Mouse (Mus musculus) MEL (cell line): ENCODE measurements around the gene Rad51b. TPM values are rescaled to one million over a fixed set of nuclear protein-coding genes. Genes with fewer than 3 reads are reported as not detected.

Experiments
- DNase-seq: peaks from one replicate; pipeline ENCODE4 v3.0.0; 2011; ENCODE audit warnings: low read depth, low spot score
- H3K27ac ChIP-seq: 2 replicates; pipeline ENCODE4 v1.5.1; 2012; ENCODE audit warnings: low read depth, mild to moderate bottlenecking, control low read depth, low read length, moderate library complexity; ENCODE audit not compliant: control insufficient read depth
- H3K27me3 ChIP-seq, 2 experiments: fragments of 150-350 bp in 1 of 2; sonication (generic) in 1 of 2; 2 replicates each; pipeline ENCODE4 v1.6.1; 2012; ENCODE audit warnings: low read length in 2 of 2, mild to moderate bottlenecking in 2 of 2, improper control_type of control experiment in 1 of 2, moderate library complexity in 1 of 2; ENCODE audit not compliant: insufficient read depth in 2 of 2, control insufficient read depth in 1 of 2
- H3K36me3 ChIP-seq, 2 experiments: 2 replicates each; pipeline ENCODE4 v1.6.1; 2012 to 2014; ENCODE audit warnings: low read length in 2 of 2, improper control_type of control experiment in 1 of 2, inconsistent platforms in 1 of 2, mild to moderate bottlenecking in 1 of 2; ENCODE audit not compliant: insufficient read depth in 2 of 2, control insufficient read depth in 1 of 2
- H3K4me1 ChIP-seq, 2 experiments: fragments of 150-350 bp in 1 of 2; sonication (generic) in 1 of 2; 2 replicates each; pipeline ENCODE4 v1.6.1; 2012; ENCODE audit warnings: low read length in 2 of 2, improper control_type of control experiment in 1 of 2, mild to moderate bottlenecking in 1 of 2; ENCODE audit not compliant: insufficient read depth in 2 of 2, control insufficient read depth in 1 of 2
- H3K4me3 ChIP-seq, 2 experiments: fragments of 150-350 bp in 1 of 2; sonication (generic) in 1 of 2; 2 replicates each; pipeline ENCODE4 v1.5.1; 2012; ENCODE audit warnings: low read depth in 2 of 2, low read length in 2 of 2, mild to moderate bottlenecking in 2 of 2, moderate library complexity in 2 of 2, control low read depth in 1 of 2, improper control_type of control experiment in 1 of 2; ENCODE audit not compliant: control insufficient read depth in 1 of 2, insufficient read depth in 1 of 2
- H3K79me2 ChIP-seq: 2 replicates; pipeline ENCODE4 v1.6.1; 2012; ENCODE audit warnings: mild to moderate bottlenecking, low read length, moderate library complexity; ENCODE audit not compliant: control insufficient read depth, poor library complexity, insufficient read depth
- H3K9ac ChIP-seq: 2 replicates; pipeline ENCODE4 v1.6.1; 2012; ENCODE audit warnings: low read depth, mild to moderate bottlenecking, control low read depth, low read length, moderate library complexity; ENCODE audit not compliant: control insufficient read depth, poor library complexity, severe bottlenecking
- H3K9me3 ChIP-seq: fragments of 150-350 bp; sonication (generic); replicated peaks from 2 replicates; pipeline ENCODE4 v1.6.1; 2012; ENCODE audit warnings: mild to moderate bottlenecking, low read length, improper control_type of control experiment, moderate library complexity; ENCODE audit not compliant: insufficient read depth
- BHLHE40 ChIP-seq: IDR thresholded peaks from 2 replicates; pipeline ENCODE4 v1.6.1; 2012; ENCODE audit warnings: low read depth, mild to moderate bottlenecking, inconsistent platforms, low read length, improper control_type of control experiment, borderline replicate concordance
- CHD1 ChIP-seq: IDR thresholded peaks from 2 replicates; pipeline ENCODE4 v1.6.1; 2012; ENCODE audit warnings: low read depth, mild to moderate bottlenecking, inconsistent platforms, low read length, improper control_type of control experiment
- CTCF ChIP-seq, 3 experiments: IDR thresholded peaks in 2 of 3; conservative IDR thresholded peaks in 1 of 3; 2 replicates each; pipeline ENCODE4 v1.5.1; 2011 to 2012; ENCODE audit warnings: low read length in 3 of 3, low read depth in 2 of 3, mild to moderate bottlenecking in 2 of 3, improper control_type of control experiment in 1 of 3, inconsistent platforms in 1 of 3, mixed read lengths in 1 of 3, moderate library complexity in 1 of 3; ENCODE audit not compliant: control insufficient read depth in 1 of 3, insufficient read depth in 1 of 3, poor library complexity in 1 of 3, severe bottlenecking in 1 of 3
- E2F4 ChIP-seq: IDR thresholded peaks from 2 replicates; pipeline ENCODE4 v1.6.1; 2011; ENCODE audit warnings: low read depth, low read length, improper control_type of control experiment, borderline replicate concordance
- ELF1 ChIP-seq: IDR thresholded peaks from 2 replicates; pipeline ENCODE4 v1.6.1; 2014; ENCODE audit warnings: low read depth, mild to moderate bottlenecking, inconsistent platforms, low read length, improper control_type of control experiment, moderate library complexity
- KAT2A ChIP-seq: conservative IDR thresholded peaks from 2 replicates; pipeline ENCODE4 v1.6.1; 2012; ENCODE audit warnings: low read depth, low read length, improper control_type of control experiment, inconsistent platforms
- MAFK ChIP-seq: IDR thresholded peaks from 2 replicates; pipeline ENCODE4 v1.6.1; 2011; ENCODE audit warnings: low read depth, mild to moderate bottlenecking, low read length, improper control_type of control experiment, borderline replicate concordance
- MAX ChIP-seq: IDR thresholded peaks from 2 replicates; pipeline ENCODE4 v1.6.1; 2011; ENCODE audit warnings: low read length, improper control_type of control experiment
- MAZ ChIP-seq: IDR thresholded peaks from 2 replicates; pipeline ENCODE4 v1.6.1; 2012; ENCODE audit warnings: low read depth, mild to moderate bottlenecking, inconsistent platforms, low read length, improper control_type of control experiment
- MEF2A ChIP-seq: IDR thresholded peaks from 2 replicates; pipeline ENCODE4 v1.6.1; 2014; ENCODE audit warnings: low read depth, mild to moderate bottlenecking, inconsistent platforms, low read length, improper control_type of control experiment; ENCODE audit not compliant: poor library complexity, insufficient replicate concordance, severe bottlenecking; ENCODE audit errors: extremely low read depth
- MXI1 ChIP-seq: IDR thresholded peaks from 2 replicates; pipeline ENCODE4 v1.6.1; 2011; ENCODE audit warnings: mild to moderate bottlenecking, low read depth, low read length, improper control_type of control experiment
- MYB ChIP-seq: IDR thresholded peaks from 2 replicates; pipeline ENCODE4 v1.6.1; 2011; ENCODE audit warnings: mild to moderate bottlenecking, low read depth, low read length, improper control_type of control experiment
- MYC ChIP-seq: IDR thresholded peaks from 2 replicates; pipeline ENCODE4 v1.6.1; 2011; ENCODE audit warnings: low read depth, mild to moderate bottlenecking, low read length, improper control_type of control experiment, moderate library complexity
- NRF1 ChIP-seq: IDR thresholded peaks from 2 replicates; pipeline ENCODE4 v1.6.1; 2014; ENCODE audit warnings: low read depth, mild to moderate bottlenecking, inconsistent platforms, low read length, improper control_type of control experiment, moderate library complexity; ENCODE audit not compliant: poor library complexity, insufficient read depth, severe bottlenecking
- POLR2AphosphoS2 ChIP-seq: IDR thresholded peaks from 2 replicates; pipeline ENCODE4 v1.6.1; 2011; ENCODE audit warnings: low read length, improper control_type of control experiment
- POLR2AphosphoS5 ChIP-seq: IDR thresholded peaks from 2 replicates; pipeline ENCODE4 v1.6.1; 2012; ENCODE audit warnings: low read depth, borderline replicate concordance, mild to moderate bottlenecking, inconsistent platforms, low read length, moderate library complexity, mixed read lengths
- SIN3A ChIP-seq: IDR thresholded peaks from 2 replicates; pipeline ENCODE4 v1.6.1; 2012; ENCODE audit warnings: low read length, improper control_type of control experiment, inconsistent platforms
- UBTF ChIP-seq: IDR thresholded peaks from 2 replicates; pipeline ENCODE4 v1.6.1; 2012; ENCODE audit warnings: low read depth, mild to moderate bottlenecking, inconsistent platforms, low read length, improper control_type of control experiment, moderate library complexity, borderline replicate concordance; ENCODE audit not compliant: insufficient read depth
- USF1 ChIP-seq: IDR thresholded peaks from 2 replicates; pipeline ENCODE4 v1.6.1; 2014; ENCODE audit warnings: low read depth, mild to moderate bottlenecking, inconsistent platforms, low read length, improper control_type of control experiment, moderate library complexity
- USF2 ChIP-seq, 2 experiments: IDR thresholded peaks; 2 replicates each; pipeline ENCODE4 v1.6.1; 2011 to 2012; ENCODE audit warnings: improper control_type of control experiment in 2 of 2, low read length in 2 of 2, borderline replicate concordance in 1 of 2, inconsistent platforms in 1 of 2, low read depth in 1 of 2, mild to moderate bottlenecking in 1 of 2; ENCODE audit not compliant: insufficient read depth in 1 of 2
- ZC3H11A ChIP-seq: IDR thresholded peaks from 2 replicates; pipeline ENCODE4 v1.6.1; 2012; ENCODE audit warnings: low read depth, mild to moderate bottlenecking, inconsistent platforms, low read length, improper control_type of control experiment
- ZKSCAN1 ChIP-seq: IDR thresholded peaks from 2 replicates; pipeline ENCODE4 v1.6.1; 2012; ENCODE audit warnings: low read depth, mild to moderate bottlenecking, inconsistent platforms, low read length, improper control_type of control experiment, moderate library complexity
- ZNF384 ChIP-seq: IDR thresholded peaks from 2 replicates; pipeline ENCODE4 v1.6.1; 2012; ENCODE audit warnings: low read depth, mild to moderate bottlenecking, inconsistent platforms, low read length, improper control_type of control experiment
- polyA plus RNA-seq, 2 experiments: library from polyadenylated mRNA; stranded (reverse) in 1 of 2; unstranded in 1 of 2; fragments of >175 nt in 1 of 2; fragments of >200 nt in 1 of 2; gene quantifications; 2 replicates each; pipeline versions ENCODE4 v1.2.1 to v1.2.4; 2012; ENCODE audit warnings: low replicate concordance in 2 of 2, low read depth in 1 of 2; ENCODE audit not compliant: insufficient read length in 2 of 2, insufficient read depth in 1 of 2, missing spikeins in 1 of 2
- total RNA-seq: library from RNA; depleted of rRNA; stranded (reverse); fragments of 300-350 nt; gene quantifications from 2 replicates; pipeline ENCODE4 v1.2.3, GENCODE M21; 2012

Rad51b gene
- total and polyA plus RNA-seq, 3 experiments = 3.6 to 5.7 TPM; not detected in 1

GRCm38 (mm10) chr12:79506421-79506820 is 209.3 kb downstream of the Rad51b start:
- Histone ChIP-seq H3K9ac (no peak overlapping the region), H3K36me3 (peaks cover 0 to 10% of the 10 kb centered on the region in 2 experiments; a peak in 2 of 4 replicates), H3K79me2 (no peaks in the 10 kb centered on the region), H3K27ac (no peak overlapping the region), H3K4me1 (peaks cover 4 to 9% of the 10 kb centered on the region in 2 experiments), H3K27me3 (no peaks in the 10 kb centered on the region), H3K9me3 (no peaks in the 10 kb centered on the region), H3K4me3 (no peak overlapping the region)
- no peak for TF ChIP-seq MXI1
- TF ChIP-seq BHLHE40 = no peak
- no peak for TF ChIP-seq ELF1
- TF ChIP-seq MAFK = peak; percentile 91
- TF ChIP-seq CTCF (IDR thresholded peaks at IDR 0.05 in 2 of 3, conservative IDR thresholded peaks at IDR 0.05 in 1 of 3; ENCODE audit: control insufficient read depth in 1 of 3, insufficient read depth in 1 of 3, low read depth in 2 of 3, low read length in 3 of 3, poor library complexity in 1 of 3, severe bottlenecking in 1 of 3) = no peak
- TF ChIP-seq MYC = no peak
- no peak for TF ChIP-seq MAX
- peak; percentile 31 for DNase-seq

GRCm38 (mm10) chr12:79507141-79507681 is 210.1 kb downstream of the Rad51b start:
- no peak overlapping the region for H3K9ac ChIP-seq
- H3K9me3 ChIP-seq = no peaks in the 10 kb centered on the region
- no peak overlapping the region for H3K4me3 ChIP-seq
- peaks cover 0 to 3% of the 10 kb centered on the region in 2 experiments; a peak in 2 of 4 replicates for H3K36me3 ChIP-seq
- peaks cover under 1 to 2% of the 10 kb centered on the region in 2 experiments for H3K4me1 ChIP-seq
- DNase-seq = no peak
- no peaks in the 10 kb centered on the region for H3K79me2 ChIP-seq
- TF ChIP-seq SIN3A (no peak), USF1 (no peak), MYC (no peak), MEF2A (no peak), MAZ (no peak), POLR2AphosphoS5 (no peak), ZNF384 (no peak)
- no peaks in the 10 kb centered on the region for H3K27me3 ChIP-seq
- no peak overlapping the region for H3K27ac ChIP-seq

GRCm38 (mm10) chr12:79511454-79512204 is 214.5 kb downstream of the Rad51b start:
- H3K27ac ChIP-seq = no peak overlapping the region
- no peak for DNase-seq
- no peaks in the 10 kb centered on the region for H3K36me3 ChIP-seq
- H3K9ac ChIP-seq = no peak overlapping the region
- no peaks in the 10 kb centered on the region for H3K9me3 ChIP-seq
- H3K4me3 ChIP-seq = no peak overlapping the region
- no peaks in the 10 kb centered on the region for H3K4me1 ChIP-seq
- H3K27me3 ChIP-seq = no peaks in the 10 kb centered on the region
- no peaks in the 10 kb centered on the region for H3K79me2 ChIP-seq
- TF ChIP-seq CTCF (IDR thresholded peaks at IDR 0.05 in 2 of 3, conservative IDR thresholded peaks at IDR 0.05 in 1 of 3; ENCODE audit: control insufficient read depth in 1 of 3, insufficient read depth in 1 of 3, low read depth in 2 of 3, low read length in 3 of 3, poor library complexity in 1 of 3, severe bottlenecking in 1 of 3) (no peak), E2F4 (no peak), KAT2A (no peak), MAZ (no peak), ZKSCAN1 (no peak), POLR2AphosphoS2 (no peak), USF2 (IDR thresholded peaks at IDR 0.05; ENCODE audit: borderline replicate concordance in 1 of 2, insufficient read depth in 1 of 2, low read depth in 1 of 2, low read length in 2 of 2) (no peak), NRF1 (no peak), UBTF (no peak), USF1 (no peak), ZC3H11A (no peak), MAFK (no peak), MYB (no peak), CHD1 (no peak)
